Mouse (Mus musculus): Measurements from ENCODE around the gene Tenm3. TPM values are rescaled to one million over a fixed set of nuclear protein-coding genes. Genes with fewer than 3 reads are reported as not detected.

The Tenm3 gene
- polyA plus RNA-seq, 1 experiment from 2014 or later, result 2.6 TPM

DNA sequence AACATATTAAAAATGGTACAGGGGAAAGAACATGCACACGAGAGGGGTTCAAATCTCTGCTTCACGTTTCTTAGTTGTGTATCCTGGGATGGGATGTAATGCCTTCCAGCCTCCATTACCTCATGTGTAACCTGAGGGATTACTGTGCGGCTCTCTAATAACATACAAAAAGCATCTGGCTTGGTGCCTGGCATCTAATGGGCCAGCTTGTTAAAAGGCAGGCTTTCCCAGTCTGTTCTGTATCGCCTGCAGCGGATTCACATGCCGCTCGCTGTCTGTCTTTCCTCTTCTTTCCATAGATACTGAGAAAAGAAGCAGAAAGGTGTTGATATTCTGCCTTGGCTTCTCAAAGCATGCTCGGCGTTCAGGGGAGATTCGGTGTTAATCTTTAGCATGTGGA lies 558.3 kb downstream of the Tenm3 start:
- H3K27ac ChIP-seq, result no peak overlapping the region
- no peaks in the 10 kb centered on the region for H3K36me3 ChIP-seq
- WGBS (ENCODE audit: insufficient replicate concordance), result 76% methylated on average over 10 of the region's 10 CpGs
- ATAC-seq (ENCODE audit: low read depth), result no peak
- no peaks in the 10 kb centered on the region for H3K27me3 ChIP-seq
- no peak for DNase-seq
- H3K9ac ChIP-seq, result no peak overlapping the region
- no peaks in the 10 kb centered on the region for H3K4me1 ChIP-seq (replicated peaks)
- H3K9me3 ChIP-seq (replicated peaks), result no peaks in the 10 kb centered on the region; the same call in 1 of the 2 replicates
- no peak overlapping the region for H3K4me3 ChIP-seq (replicated peaks)
- H3K4me2 ChIP-seq, result no peak overlapping the region

DNA sequence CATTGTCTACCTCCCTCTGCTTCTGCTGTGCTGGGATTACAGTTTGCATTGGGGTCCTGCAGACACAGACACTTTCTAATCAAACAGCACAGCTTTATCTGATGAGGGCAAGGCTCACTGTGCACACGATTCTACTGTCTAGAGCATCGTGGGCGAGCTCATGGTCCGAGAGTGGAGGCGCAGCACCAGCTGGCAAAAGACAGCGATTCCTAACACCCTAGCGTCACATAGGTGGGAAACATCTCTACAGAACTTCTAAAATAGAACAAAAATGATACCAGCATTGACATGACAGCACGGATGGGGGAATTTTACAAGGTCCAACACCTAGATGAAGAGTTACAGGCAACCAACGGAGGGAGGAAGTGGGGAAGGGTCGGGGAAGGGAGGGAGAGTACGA lies 561.9 kb downstream of the Tenm3 start:
- no peaks in the 10 kb centered on the region for H3K36me3 ChIP-seq
- no peak overlapping the region for H3K9ac ChIP-seq
- no peak overlapping the region for H3K4me2 ChIP-seq

DNA sequence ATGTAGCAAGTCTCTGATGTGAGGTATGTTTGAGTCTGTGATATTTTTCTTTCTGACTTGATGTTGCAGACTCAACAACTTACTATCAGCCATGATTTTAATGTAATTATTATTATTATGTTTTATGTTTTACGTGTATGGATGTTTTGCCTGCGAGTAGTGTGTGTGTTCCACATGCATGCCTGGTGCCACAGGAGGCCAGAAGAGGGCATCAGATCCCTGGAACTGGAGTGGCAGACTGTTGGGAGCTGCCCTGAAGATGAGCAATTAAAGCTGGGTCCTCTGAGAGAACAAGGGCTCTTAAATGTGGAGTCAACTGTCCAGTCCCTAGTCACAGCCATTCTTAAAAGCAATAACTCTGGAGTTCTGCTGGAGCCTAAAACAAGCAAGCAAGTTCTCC lies 564.4 kb downstream of the Tenm3 start:
- Histone ChIP-seq H3K27ac (no peak overlapping the region), H3K9ac (no peak overlapping the region)
- no peak for DNase-seq

More for the DNA sequence above, 561.9 kb downstream of the Tenm3 start:
- no peaks in the 10 kb centered on the region for H3K4me1 ChIP-seq (replicated peaks)
- H3K27me3 ChIP-seq, result no peaks in the 10 kb centered on the region
- 69% methylated on average over 11 of the region's 11 CpGs for WGBS (ENCODE audit: insufficient replicate concordance)
- DNase-seq, result no peak
- H3K9me3 ChIP-seq (replicated peaks), result no peaks in the 10 kb centered on the region
- H3K27ac ChIP-seq, result no peak overlapping the region
- no peak for ATAC-seq (ENCODE audit: low read depth)
- H3K4me3 ChIP-seq (replicated peaks), result no peak overlapping the region

DNA sequence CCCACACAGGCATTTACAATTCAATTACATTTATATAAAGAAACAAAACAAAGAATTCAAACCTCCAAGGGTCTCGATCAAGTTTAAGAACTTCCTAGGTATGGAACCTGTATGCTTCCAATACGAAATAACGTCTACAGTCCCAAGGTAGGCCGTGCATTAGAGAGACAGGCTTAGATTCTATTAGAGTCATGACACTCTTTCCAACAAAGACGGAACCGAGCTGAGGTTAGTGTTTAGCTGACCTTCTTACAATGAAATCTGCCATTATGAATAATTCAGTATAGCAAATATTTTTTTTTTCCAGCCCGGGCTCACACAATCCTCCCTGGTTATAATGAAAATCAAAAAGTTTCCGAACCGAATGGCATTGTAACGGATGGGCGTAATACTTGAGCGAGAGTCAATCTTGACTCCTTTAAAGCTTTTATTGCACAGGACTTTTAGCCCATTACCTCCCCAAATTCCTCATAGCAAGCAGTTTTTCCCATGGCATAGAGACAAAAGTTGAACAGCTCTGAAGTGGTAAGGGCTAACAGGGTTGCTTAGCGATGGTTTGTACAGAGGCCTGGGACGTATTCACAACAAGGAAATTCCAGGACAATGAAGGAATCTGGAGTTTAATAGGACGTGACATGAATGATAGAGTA lies 565.6 kb downstream of the Tenm3 start:
- 80% methylated on average over 15 of the region's 15 CpGs for WGBS (ENCODE audit: insufficient replicate concordance)
- H3K4me1 ChIP-seq (replicated peaks), result no peaks in the 10 kb centered on the region
- ATAC-seq (ENCODE audit: low read depth) (no peak), DNase-seq (no peak)
- no peak overlapping the region for H3K4me3 ChIP-seq (replicated peaks)
- no peak overlapping the region for H3K4me2 ChIP-seq
- H3K9me3 ChIP-seq (replicated peaks), result peaks cover 10% of the 10 kb centered on the region; the same call in 1 of the 2 replicates
- H3K27ac ChIP-seq, result no peak overlapping the region
- no peak overlapping the region for H3K9ac ChIP-seq
- H3K27me3 ChIP-seq, result no peaks in the 10 kb centered on the region
- peaks cover 8% of the 10 kb centered on the region for H3K36me3 ChIP-seq

More for the DNA sequence above, 564.4 kb downstream of the Tenm3 start:
- WGBS (ENCODE audit: insufficient replicate concordance), result 90% methylated on average over 2 of the region's 2 CpGs
- H3K4me1 ChIP-seq (replicated peaks), result no peaks in the 10 kb centered on the region
- no peak overlapping the region for H3K4me2 ChIP-seq
- peaks cover 8% of the 10 kb centered on the region for H3K36me3 ChIP-seq
- no peaks in the 10 kb centered on the region for H3K27me3 ChIP-seq
- H3K4me3 ChIP-seq (replicated peaks), result no peak overlapping the region
- peaks cover 10% of the 10 kb centered on the region; the same call in 1 of the 2 replicates for H3K9me3 ChIP-seq (replicated peaks)
- ATAC-seq (ENCODE audit: low read depth), result no peak

DNA sequence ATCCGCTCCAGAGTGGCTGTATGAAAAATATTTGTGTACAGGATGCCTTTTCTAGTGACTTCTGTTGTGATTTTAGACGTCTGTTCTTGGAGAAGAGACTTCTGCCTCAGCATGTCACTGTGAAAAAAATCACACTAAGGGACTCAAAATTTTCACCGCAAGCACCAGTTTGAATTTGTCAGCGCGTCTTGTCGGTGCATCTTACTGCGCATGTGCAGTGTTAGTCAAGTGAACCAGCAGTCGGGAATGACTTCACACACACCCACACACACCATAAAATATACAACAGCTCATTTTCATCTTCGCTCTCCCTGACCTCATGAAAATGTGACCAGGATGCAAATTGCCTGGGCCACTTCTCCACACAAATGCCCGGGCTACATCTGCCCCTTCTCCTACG lies 568.7 kb downstream of the Tenm3 start:
- ATAC-seq (ENCODE audit: low read depth) (no peak), DNase-seq (no peak)
- H3K9ac ChIP-seq, result no peak overlapping the region
- peaks cover 8% of the 10 kb centered on the region for H3K36me3 ChIP-seq
- no peaks in the 10 kb centered on the region for H3K4me1 ChIP-seq (replicated peaks)
- no peak overlapping the region for H3K4me2 ChIP-seq
- no peaks in the 10 kb centered on the region for H3K27me3 ChIP-seq
- H3K27ac ChIP-seq, result no peak overlapping the region
- peaks cover 10% of the 10 kb centered on the region; the same call in 1 of the 2 replicates for H3K9me3 ChIP-seq (replicated peaks)
- no peak overlapping the region for H3K4me3 ChIP-seq (replicated peaks)
- 77% methylated on average over 11 of the region's 11 CpGs for WGBS (ENCODE audit: insufficient replicate concordance)

DNA sequence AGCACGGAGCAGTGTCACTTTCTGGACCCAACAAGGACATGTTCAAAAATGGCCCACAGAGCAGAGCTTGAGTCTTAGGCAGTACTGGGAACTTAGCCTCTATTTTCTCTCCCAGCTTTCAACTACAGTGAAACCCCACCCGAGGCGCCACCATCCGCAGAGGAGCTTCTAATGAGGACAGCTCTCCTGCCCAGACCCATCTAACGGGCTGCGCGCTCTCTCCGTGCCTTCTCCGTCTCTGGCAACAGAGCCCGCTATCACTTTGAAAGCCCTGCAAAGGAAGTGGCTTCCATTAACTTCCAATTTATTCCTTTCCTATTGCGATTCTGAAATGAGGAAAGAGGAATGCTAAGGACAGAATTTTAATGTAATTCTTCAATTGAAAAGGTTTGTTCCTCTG lies 569.2 kb downstream of the Tenm3 start:
- 78% methylated on average over 11 of the region's 11 CpGs for WGBS (ENCODE audit: insufficient replicate concordance)

DNA sequence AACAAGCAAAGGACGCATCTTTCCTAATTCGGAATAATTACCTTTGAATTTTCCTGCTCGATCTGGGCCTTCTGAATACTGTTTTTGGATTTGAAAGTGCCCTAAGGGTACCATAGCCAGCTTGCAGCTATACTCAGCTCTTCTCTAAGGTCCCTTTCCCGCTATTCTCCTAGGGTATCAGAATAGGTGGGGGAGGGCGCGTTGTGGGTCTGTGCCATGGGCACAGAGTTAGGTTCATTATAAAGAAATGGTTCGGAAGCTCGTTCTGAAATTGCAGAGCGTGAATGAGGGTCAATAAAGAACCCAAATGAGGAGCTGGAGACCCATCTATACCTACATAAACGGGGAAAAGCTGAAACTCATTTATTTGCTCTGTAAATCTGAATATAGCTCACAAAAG lies 575.1 kb downstream of the Tenm3 start:
- H3K36me3 ChIP-seq, result no peaks in the 10 kb centered on the region
- ATAC-seq (ENCODE audit: low read depth) (no peak), DNase-seq (no peak)
- no peak overlapping the region for H3K27ac ChIP-seq
- no peak overlapping the region for H3K4me3 ChIP-seq (replicated peaks)
- H3K9me3 ChIP-seq (replicated peaks), result no peaks in the 10 kb centered on the region
- 77% methylated on average over 10 of the region's 10 CpGs for WGBS (ENCODE audit: insufficient replicate concordance)
- H3K27me3 ChIP-seq, result no peaks in the 10 kb centered on the region
- no peaks in the 10 kb centered on the region for H3K4me1 ChIP-seq (replicated peaks)
- no peak overlapping the region for H3K4me2 ChIP-seq
- H3K9ac ChIP-seq, result no peak overlapping the region

More for the DNA sequence above, 569.2 kb downstream of the Tenm3 start:
- ATAC-seq (ENCODE audit: low read depth) (no peak), DNase-seq (no peak)
- Histone ChIP-seq H3K4me2 (no peak overlapping the region), H3K27ac (no peak overlapping the region), H3K36me3 (peaks cover 8% of the 10 kb centered on the region), H3K4me3 (replicated peaks) (no peak overlapping the region), H3K9ac (no peak overlapping the region), H3K27me3 (no peaks in the 10 kb centered on the region), H3K9me3 (replicated peaks) (peaks cover 10% of the 10 kb centered on the region; the same call in 1 of the 2 replicates), H3K4me1 (replicated peaks) (no peaks in the 10 kb centered on the region)

DNA sequence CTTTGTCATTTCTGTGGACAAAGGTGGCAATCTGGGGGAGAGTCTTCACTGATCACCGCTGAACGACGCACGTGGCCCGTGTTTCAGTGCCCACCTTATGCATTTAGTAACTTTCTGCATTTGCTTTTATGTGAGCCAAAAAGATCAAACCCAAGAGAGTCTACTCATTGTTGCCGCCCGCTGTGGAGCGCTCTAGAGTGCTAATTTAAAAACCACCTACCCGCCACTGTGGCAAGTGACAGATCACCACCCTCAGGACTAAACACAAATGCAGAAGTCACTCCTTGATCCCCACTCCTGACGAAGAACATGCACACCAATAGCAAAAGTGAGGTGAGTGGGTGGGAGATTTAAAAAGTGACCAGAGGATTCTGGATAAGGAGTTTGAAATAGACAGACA lies 583.5 kb downstream of the Tenm3 start:
- whole genome bisulfite sequencing (ENCODE audit: insufficient replicate concordance), result 80% methylated on average over 10 of the region's 10 CpGs
- ATAC-seq (ENCODE audit: low read depth), result no peak

DNA sequence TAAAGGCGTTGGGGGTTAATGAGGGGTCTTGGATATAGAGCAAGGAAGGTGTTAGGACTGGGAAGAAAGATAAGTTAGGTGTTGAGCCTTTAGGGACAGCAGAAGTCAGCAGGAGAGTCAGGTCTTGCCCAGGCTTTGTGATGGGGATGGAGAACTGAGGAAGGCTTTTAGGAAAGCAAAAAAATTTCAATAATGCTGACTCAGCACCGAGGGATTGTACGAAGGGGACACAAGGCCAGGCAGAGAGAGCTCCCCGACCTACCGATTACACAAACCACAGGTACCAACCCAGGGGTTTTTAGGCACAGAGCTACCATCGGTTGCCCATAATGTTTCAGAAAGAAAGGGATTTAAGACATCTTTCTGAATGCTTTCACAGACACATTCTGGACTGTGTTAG lies 583.9 kb downstream of the Tenm3 start:
- H3K9me3 ChIP-seq (replicated peaks), result no peaks in the 10 kb centered on the region
- H3K36me3 ChIP-seq, result no peaks in the 10 kb centered on the region
- ATAC-seq (ENCODE audit: low read depth), result no peak
- no peak overlapping the region for H3K27ac ChIP-seq
- H3K4me3 ChIP-seq (replicated peaks), result no peak overlapping the region
- no peak for DNase-seq
- H3K27me3 ChIP-seq, result no peaks in the 10 kb centered on the region
- WGBS (ENCODE audit: insufficient replicate concordance), result 58% methylated on average over 6 of the region's 6 CpGs
- H3K9ac ChIP-seq, result no peak overlapping the region
- H3K4me2 ChIP-seq, result no peak overlapping the region
- H3K4me1 ChIP-seq (replicated peaks), result no peaks in the 10 kb centered on the region

More for the DNA sequence above, 583.5 kb downstream of the Tenm3 start:
- Histone ChIP-seq H3K27ac (no peak overlapping the region), H3K27me3 (no peaks in the 10 kb centered on the region), H3K9me3 (replicated peaks) (no peaks in the 10 kb centered on the region), H3K36me3 (no peaks in the 10 kb centered on the region), H3K4me2 (no peak overlapping the region), H3K4me3 (replicated peaks) (no peak overlapping the region), H3K9ac (no peak overlapping the region), H3K4me1 (replicated peaks) (no peaks in the 10 kb centered on the region)
- DNase-seq, result no peak

DNA sequence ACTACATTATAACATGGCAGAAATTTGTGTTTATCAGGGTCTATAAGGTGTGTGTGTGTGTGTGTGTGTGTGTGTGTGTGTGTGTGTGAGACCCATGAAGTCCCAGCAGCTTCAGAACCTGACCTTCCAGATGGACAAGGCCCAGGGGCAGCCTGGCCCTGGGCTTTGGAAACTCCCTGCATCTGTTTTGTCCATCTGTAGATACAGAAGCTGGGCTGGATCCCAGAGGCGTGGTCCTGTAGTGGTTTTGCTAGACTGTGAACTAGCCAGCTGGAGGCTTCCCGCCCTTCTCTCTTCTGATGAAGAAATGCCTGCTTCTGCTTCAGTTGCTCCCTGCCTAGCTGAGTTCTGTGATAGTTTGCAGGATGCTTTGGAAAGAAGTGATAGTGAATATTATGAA lies 599.9 kb downstream of the Tenm3 start:
- H3K27ac ChIP-seq, result no peak overlapping the region
- 58% methylated on average over 2 of the region's 2 CpGs for WGBS (ENCODE audit: insufficient replicate concordance)
- H3K4me1 ChIP-seq (replicated peaks), result no peaks in the 10 kb centered on the region
- H3K36me3 ChIP-seq, result 0 out of 2 replicates have a peak, but pooled peaks cover 7% of the 10 kb centered on the region
- DNase-seq (no peak), ATAC-seq (ENCODE audit: low read depth) (no peak)
- H3K4me2 ChIP-seq, result no peak overlapping the region
- H3K27me3 ChIP-seq, result no peaks in the 10 kb centered on the region
- H3K9me3 ChIP-seq (replicated peaks), result no peaks in the 10 kb centered on the region
- H3K9ac ChIP-seq, result no peak overlapping the region
- H3K4me3 ChIP-seq (replicated peaks), result no peak overlapping the region

DNA sequence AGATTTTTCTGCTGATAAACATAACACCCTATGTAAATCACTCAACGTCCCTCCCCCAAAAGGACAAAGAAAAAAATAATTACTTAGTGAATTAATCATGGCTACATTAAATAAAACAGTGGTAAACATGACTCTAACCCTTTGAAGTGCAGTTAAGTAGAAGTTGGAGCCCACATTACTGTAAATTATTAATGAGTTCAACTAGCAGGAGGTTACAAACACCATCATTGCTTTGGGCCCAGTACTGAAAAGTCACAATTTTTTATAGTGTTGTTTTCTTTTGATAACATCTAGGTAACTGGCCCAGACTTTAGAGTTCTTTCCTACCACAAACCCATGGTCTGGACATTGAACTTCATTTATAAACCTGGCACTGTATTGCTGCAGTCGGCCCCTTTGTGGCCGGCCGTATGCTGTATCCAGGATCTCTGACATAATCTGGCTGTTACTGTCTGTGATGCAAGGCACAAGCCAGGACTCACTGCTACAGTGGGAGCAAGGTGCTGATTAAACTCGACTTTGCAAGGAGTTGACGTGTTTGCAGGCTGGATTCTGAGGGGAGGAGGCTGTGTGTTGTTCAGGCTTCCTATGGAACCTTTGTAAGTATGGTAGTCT lies 602.7 kb downstream of the Tenm3 start:
- 0 out of 2 replicates have a peak, but pooled peaks cover 18% of the 10 kb centered on the region for H3K36me3 ChIP-seq
- no peaks in the 10 kb centered on the region for H3K4me1 ChIP-seq (replicated peaks)
- no peak for DNase-seq
- H3K9me3 ChIP-seq (replicated peaks), result peaks cover 7% of the 10 kb centered on the region; the same call in 1 of the 2 replicates
- H3K4me3 ChIP-seq (replicated peaks), result no peak overlapping the region
- H3K27ac ChIP-seq, result no peak overlapping the region
- ATAC-seq (ENCODE audit: low read depth), result no peak
- H3K27me3 ChIP-seq, result no peaks in the 10 kb centered on the region
- no peak overlapping the region for H3K9ac ChIP-seq
- H3K4me2 ChIP-seq, result no peak overlapping the region
- WGBS (ENCODE audit: insufficient replicate concordance), result 49% methylated on average over 6 of the region's 6 CpGs

DNA sequence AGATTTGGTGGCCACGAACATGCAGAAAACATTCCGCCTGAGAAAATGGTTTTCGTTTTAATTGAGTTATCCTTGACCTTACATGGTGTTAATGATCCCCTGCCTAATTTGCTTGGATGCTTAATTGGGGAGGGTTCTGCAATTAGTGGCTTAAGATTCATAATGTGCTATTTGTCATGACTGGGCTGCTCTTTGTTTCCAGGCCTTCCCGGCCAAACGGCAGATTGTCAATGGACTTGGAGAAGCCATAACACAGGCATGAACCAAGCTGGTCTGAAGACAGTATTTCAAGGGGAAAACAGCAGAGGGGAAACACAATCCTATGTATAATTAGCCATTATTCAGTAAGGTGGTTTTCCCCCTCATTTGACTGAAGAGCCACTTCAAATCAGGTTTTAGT lies 606.8 kb downstream of the Tenm3 start:
- no peaks in the 10 kb centered on the region for H3K4me1 ChIP-seq (replicated peaks)
- H3K9ac ChIP-seq, result no peak overlapping the region
- WGBS (ENCODE audit: insufficient replicate concordance), result 82% methylated on average over 5 of the region's 5 CpGs
- no peaks in the 10 kb centered on the region for H3K27me3 ChIP-seq
- ATAC-seq (ENCODE audit: low read depth), result no peak
- peaks cover 29% of the 10 kb centered on the region for H3K36me3 ChIP-seq
- no peak overlapping the region for H3K4me2 ChIP-seq
- H3K9me3 ChIP-seq (replicated peaks), result peaks cover 11% of the 10 kb centered on the region; the same call in 1 of the 2 replicates
- no peak overlapping the region for H3K4me3 ChIP-seq (replicated peaks)
- DNase-seq, result no peak
- no peak overlapping the region for H3K27ac ChIP-seq
